Mouse (Mus musculus) mature B cell (primary cell): Measurements from ENCODE around the gene Hrg.
"Not testable (repeated sequence)": the region's sequence is repeated elsewhere in the genome, so short reads cannot be mapped to it uniquely, and the experiment has no call there.

Experiments used
- in situ Hi-C: fragments of 300-500 bp; cut with MboI; formaldehyde crosslinking; loops from 2 replicates; pipeline ENCODE4 v1.14.3; 2019

Hrg gene

GRCm38 (mm10) chr16:22961073-22961472 is 10.2 kb downstream of the Hrg start:
- in situ Hi-C loops = no loop called here

- in situ Hi-C loops = no loop called here
Measured at GRCm38 (mm10) chr16:22962256-22962655, 11.4 kb downstream of the Hrg start.

- in situ Hi-C loops = no loop called here
Measured at GRCm38 (mm10) chr16:22963293-22963692, 12.4 kb downstream of the Hrg start.

GRCm38 (mm10) chr16:22967383-22968030 is 16.6 kb downstream of the Hrg start:
- in situ Hi-C loops = no loop called here

- in situ Hi-C loops = not testable (repeated sequence)
Measured at GRCm38 (mm10) chr16:22996951-22997350, 46.1 kb downstream of the Hrg start.
